Mouse (Mus musculus) limb, embryonic 15.5 days (tissue): ENCODE measurements at regions not wholly inside any gene's neighbourhood (a gene's known extent, or its start where the extent isn't known, plus 50 kb on each side); places are given as distances from the start of the nearest gene placed in this dataset. TPM values are rescaled to one million over a fixed set of nuclear protein-coding genes. Genes with fewer than 3 reads are reported as not detected.

Source experiments
- microRNA-seq: library from miRNA; unstranded; fragments of <30 nt; microRNA quantifications from one replicate; pipeline ENCODE4, GENCODE M21; 2016

Small RNA genes in the stretch of these regions (microRNA-seq; reads per million reads assigned to microRNA genes)
- gene Gm23263 = not detected
- not detected for gene Gm25399
